Mouse (Mus musculus) midbrain, postnatal 0 days (tissue): Measurements from ENCODE around the gene Lhcgr. TPM values are rescaled to one million over a fixed set of nuclear protein-coding genes. Genes with fewer than 3 reads are reported as not detected.

Experiments used
- ATAC-seq: fragments of 200-750 bp; cut with Nextera tagmentation; 2 replicates; pipeline ENCODE4 v1.8.0; 2017; ENCODE audit warnings: moderate number of reproducible peaks, mild to moderate bottlenecking, moderate TSS enrichment, moderate library complexity; ENCODE audit not compliant: low FRiP score
- DNase-seq: peaks from one replicate; pipeline ENCODE4 v3.0.0-alpha.2; 2015; ENCODE audit warnings: low spot score
- H3K27ac ChIP-seq: fragments of 300-500 bp; sonication (generic); 2 replicates; pipeline ENCODE4 v1.5.1; 2014; ENCODE audit warnings: low read depth, mild to moderate bottlenecking, low read length, mixed read lengths
- H3K27me3 ChIP-seq: fragments of 300-500 bp; sonication (generic); 2 replicates; pipeline ENCODE4 v1.6.1; 2014; ENCODE audit warnings: low read length, control low read depth, mixed read lengths; ENCODE audit not compliant: insufficient read depth
- H3K36me3 ChIP-seq: fragments of 300-500 bp; sonication (generic); 2 replicates; pipeline ENCODE4 v1.6.1; 2014; ENCODE audit warnings: low read length, control low read depth, mixed read lengths; ENCODE audit not compliant: insufficient read depth
- H3K4me1 ChIP-seq: fragments of 300-500 bp; sonication (generic); 2 replicates; pipeline ENCODE4 v1.6.1; 2014; ENCODE audit warnings: mild to moderate bottlenecking, control low read depth, antibody characterized with exemption, low read length, mixed read lengths; ENCODE audit not compliant: insufficient read depth
- H3K4me2 ChIP-seq: fragments of 300-500 bp; sonication (generic); 2 replicates; pipeline ENCODE4 v1.6.1; 2014; ENCODE audit warnings: low read depth, mild to moderate bottlenecking, low read length, mixed read lengths; ENCODE audit not compliant: poor library complexity, severe bottlenecking
- H3K4me3 ChIP-seq: fragments of 300-500 bp; sonication (generic); 2 replicates; pipeline ENCODE4 v1.5.1; 2014; ENCODE audit warnings: low read depth, mild to moderate bottlenecking, low read length, moderate library complexity
- H3K9ac ChIP-seq: fragments of 300-500 bp; sonication (generic); replicated peaks from 2 replicates; pipeline ENCODE4 v1.6.1; 2014; ENCODE audit warnings: mild to moderate bottlenecking, low read length, moderate library complexity, mixed read lengths; ENCODE audit not compliant: poor library complexity, severe bottlenecking
- H3K9me3 ChIP-seq: fragments of 300-500 bp; sonication (generic); 2 replicates; pipeline ENCODE4 v1.6.1; 2016; ENCODE audit warnings: low read length, control low read depth
- CTCF ChIP-seq: IDR thresholded peaks from 2 replicates; pipeline ENCODE4 v1.5.1; 2016; ENCODE audit warnings: antibody characterized with exemption, mild to moderate bottlenecking
- WGBS: fragments of 180-500 bp; shearing (Covaris S2); extraction: QIAGEN DNeasy Blood & Tissue Kit; methylation state at CpG from one replicate; pipeline ENCODE4 v1.1.7; 2014; 5-methylcytosine and 5-hydroxymethylcytosine counted together
- polyA plus RNA-seq: library from polyadenylated mRNA; unstranded; fragments of >200 nt; fragmentation: Nextera tagmentation; extraction: Ambion mirVana; gene quantifications from 2 replicates; pipeline ENCODE4 v1.2.1, GENCODE M21; 2015
- total RNA-seq: library from RNA; depleted of rRNA; stranded (reverse); fragments of >200 nt; gene quantifications from 2 replicates; pipeline ENCODE4 v1.2.3, GENCODE M21; 2014

The Lhcgr gene
- total and polyA plus RNA-seq, 2 experiments from 2014 or later = 0.74 to 0.88 TPM

DNA sequence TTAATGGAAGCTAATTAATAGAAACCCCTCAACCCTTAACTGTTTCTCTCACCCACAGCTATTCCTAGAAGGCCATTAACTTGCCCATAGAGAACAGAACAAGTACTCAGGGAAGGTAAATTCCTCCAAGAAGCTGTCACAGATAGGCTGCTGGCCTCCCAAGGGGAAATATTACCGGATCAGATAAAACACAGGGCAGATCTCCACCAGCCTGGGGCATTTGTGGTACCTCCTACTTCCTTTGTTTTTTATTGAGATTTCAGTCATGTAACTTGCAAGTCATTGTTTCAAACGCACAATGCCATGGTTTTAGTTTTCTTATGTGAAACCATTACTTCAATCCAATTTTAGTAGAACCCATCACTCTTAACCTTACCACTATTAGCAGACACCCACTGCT, 1.1 kb downstream of the Lhcgr start:
- Histone ChIP-seq H3K4me1 (peaks cover 8% of the 10 kb centered on the region; the same call in 1 of the 2 replicates), H3K9ac (no peak overlapping the region), H3K27me3 (no peaks in the 10 kb centered on the region), H3K27ac (no peak overlapping the region), H3K4me3 (no peak overlapping the region), H3K4me2 (no peak overlapping the region), H3K9me3 (no peaks in the 10 kb centered on the region), H3K36me3 (no peaks in the 10 kb centered on the region)
- TF ChIP-seq CTCF = no peak
- no peak for DNase-seq
- no peak for ATAC-seq
- WGBS = 71% methylated on average over 2 of the region's 2 CpGs

- Histone ChIP-seq H3K36me3 (no peaks in the 10 kb centered on the region), H3K9ac (no peak overlapping the region), H3K27ac (no peak overlapping the region), H3K4me3 (no peak overlapping the region), H3K9me3 (no peaks in the 10 kb centered on the region), H3K4me1 (peaks cover 8% of the 10 kb centered on the region; the same call in 1 of the 2 replicates), H3K4me2 (no peak overlapping the region), H3K27me3 (no peaks in the 10 kb centered on the region)
- WGBS = 66% methylated on average over 2 of the region's 2 CpGs
- no peak for DNase-seq
- TF ChIP-seq CTCF = no peak
- no peak for ATAC-seq
Measured at GRCm38 (mm10) chr17:88788392-88788791, 3.4 kb downstream of the Lhcgr start.

DNA sequence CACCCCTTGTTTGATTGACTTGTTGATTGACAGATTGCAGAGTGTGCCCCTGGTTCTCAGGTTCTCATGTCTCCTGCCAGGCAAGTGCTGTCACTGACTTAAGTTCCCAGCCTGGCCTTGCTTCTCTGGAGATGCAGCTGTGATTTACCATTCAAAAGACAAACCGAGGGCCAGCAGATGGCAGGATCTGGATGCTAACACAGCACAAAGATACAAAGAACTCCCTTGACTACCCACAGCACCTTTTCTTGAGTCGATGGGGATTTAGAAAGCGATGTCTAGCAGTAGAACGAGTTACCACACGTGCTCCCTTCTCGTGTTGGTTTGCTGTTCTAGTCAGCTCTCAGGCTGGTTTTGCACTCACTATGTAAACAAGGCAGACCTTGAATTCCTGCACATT, 4.9 kb downstream of the Lhcgr start:
- Histone ChIP-seq H3K27ac (no peak overlapping the region), H3K9me3 (no peaks in the 10 kb centered on the region), H3K4me1 (peaks cover 5% of the 10 kb centered on the region; the same call in 1 of the 2 replicates), H3K36me3 (no peaks in the 10 kb centered on the region), H3K9ac (no peak overlapping the region), H3K27me3 (no peaks in the 10 kb centered on the region), H3K4me3 (no peak overlapping the region), H3K4me2 (no peak overlapping the region)
- peak; percentile 49 for TF ChIP-seq CTCF
- DNase-seq = no peak
- no peak for ATAC-seq
- 48% methylated on average over 6 of the region's 6 CpGs for WGBS

- no peak for TF ChIP-seq CTCF
- H3K4me1 ChIP-seq = no peaks in the 10 kb centered on the region
- 80% methylated on average over 4 of the region's 4 CpGs for WGBS
- H3K27me3 ChIP-seq = no peaks in the 10 kb centered on the region
- no peaks in the 10 kb centered on the region for H3K36me3 ChIP-seq
- H3K4me2 ChIP-seq = no peak overlapping the region
- DNase-seq = no peak
- H3K9ac ChIP-seq = no peak overlapping the region
- H3K4me3 ChIP-seq = no peak overlapping the region
- H3K9me3 ChIP-seq = no peaks in the 10 kb centered on the region
- no peak for ATAC-seq
- H3K27ac ChIP-seq = no peak overlapping the region
Measured at GRCm38 (mm10) chr17:88786385-88786784, 5.4 kb downstream of the Lhcgr start.

DNA sequence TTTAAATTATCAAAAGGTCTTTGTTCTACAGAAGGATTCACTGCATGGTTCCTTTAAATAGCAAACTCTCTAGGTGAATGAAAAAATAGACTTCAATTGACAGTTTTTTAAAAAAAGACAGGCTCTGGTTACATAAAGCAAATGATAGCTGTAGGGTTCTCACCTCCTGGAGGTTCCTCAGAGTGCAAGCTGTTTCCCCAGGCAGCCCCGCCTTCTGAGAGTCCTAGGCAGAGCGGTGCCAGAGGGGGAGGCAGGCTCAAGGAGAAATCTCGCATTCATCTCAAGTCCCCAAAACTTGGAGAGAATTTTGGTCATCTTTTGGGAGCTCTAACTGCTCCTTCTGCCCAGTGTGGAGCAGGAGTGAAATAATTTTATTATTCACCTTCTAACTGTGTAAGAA, 12.6 kb downstream of the Lhcgr start:
- TF ChIP-seq CTCF = no peak
- ATAC-seq = no peak

DNA sequence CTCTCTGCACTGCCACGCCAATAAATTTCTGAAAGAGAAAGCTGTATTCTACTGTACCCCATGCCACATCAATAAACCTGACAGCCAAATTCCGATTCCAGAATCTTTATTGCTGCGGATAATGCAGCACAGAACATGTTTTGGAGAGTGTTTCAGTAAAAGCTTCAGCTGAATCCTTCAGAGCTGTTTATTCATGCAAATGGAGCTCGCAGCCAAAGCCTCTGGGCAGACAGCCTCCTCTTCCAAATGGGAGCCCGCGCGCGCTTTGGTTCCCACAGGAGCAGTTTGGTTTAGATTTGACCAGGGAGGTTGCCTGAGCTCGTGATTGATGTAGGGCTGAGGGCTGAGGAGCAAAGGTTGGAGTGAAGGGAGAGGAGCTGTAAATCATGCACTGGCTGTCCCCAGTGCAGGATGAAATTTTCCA, 17.7 kb downstream of the Lhcgr start:
- no peak overlapping the region for H3K4me2 ChIP-seq
- peaks cover 8% of the 10 kb centered on the region; the same call in 1 of the 2 replicates for H3K4me1 ChIP-seq
- peak overlapping the region; percentile 55; the same call in 1 of the 2 replicates for H3K27ac ChIP-seq
- peak; percentile 47 for DNase-seq
- TF ChIP-seq CTCF = no peak
- H3K27me3 ChIP-seq = no peaks in the 10 kb centered on the region
- ATAC-seq = no peak
- WGBS = 29% methylated on average over 9 of the region's 9 CpGs
- no peak overlapping the region for H3K4me3 ChIP-seq
- H3K9ac ChIP-seq = no peak overlapping the region
- no peaks in the 10 kb centered on the region for H3K36me3 ChIP-seq
- H3K9me3 ChIP-seq = no peaks in the 10 kb centered on the region

More for the DNA sequence above, 12.6 kb downstream of the Lhcgr start:
- Histone ChIP-seq H3K27ac (no peak overlapping the region), H3K9me3 (no peaks in the 10 kb centered on the region), H3K4me1 (0 out of 2 replicates have a peak, but pooled peaks cover 2% of the 10 kb centered on the region), H3K27me3 (no peaks in the 10 kb centered on the region), H3K4me3 (no peak overlapping the region), H3K36me3 (no peaks in the 10 kb centered on the region), H3K9ac (no peak overlapping the region), H3K4me2 (no peak overlapping the region)
- WGBS = 27% methylated on average over 3 of the region's 3 CpGs
- no peak for DNase-seq
